Mouse (Mus musculus): ENCODE data around the gene Eif2ak2. TPM values are rescaled to one million over a fixed set of nuclear protein-coding genes. Genes with fewer than 3 reads are reported as not detected.
A peak's percentile ranks its signal among the peaks of the same experiment; 100 is the strongest.

The Eif2ak2 gene
- polyA plus RNA-seq, 1 experiment from 2014 or later: 8.3 TPM

DNA sequence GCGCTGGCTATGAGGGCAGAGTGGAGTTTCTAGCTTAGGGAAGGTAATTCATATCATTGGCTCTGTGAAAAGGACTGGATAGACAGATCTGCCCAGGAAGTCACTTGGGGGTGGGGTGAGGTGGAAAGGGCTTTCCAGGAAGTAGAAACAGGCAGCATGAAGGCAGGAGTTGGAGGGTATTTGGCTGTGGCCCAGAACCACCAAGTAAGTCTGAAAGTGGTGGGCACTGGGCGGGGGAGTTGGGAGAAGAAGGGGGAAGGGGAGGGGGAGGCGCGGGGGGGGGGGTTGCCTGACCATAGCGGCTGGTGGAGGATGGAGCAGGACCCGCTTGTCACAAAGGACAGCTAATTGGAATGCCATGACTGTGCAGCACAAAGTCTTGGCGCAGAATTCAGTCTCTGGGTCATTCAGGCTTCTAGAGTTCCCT lies 482 bp downstream of the Eif2ak2 start:
- H3K9me3 ChIP-seq (ENCODE audit: control insufficient read depth, low read length): no peaks in the 10 kb centered on the region
- no peaks in the 10 kb centered on the region for H3K27me3 ChIP-seq (replicated peaks; ENCODE audit: control insufficient read depth, insufficient read depth, low read length)
- peak overlapping the region; percentile 79 for H3K9ac ChIP-seq (ENCODE audit: low read depth, low read length)
- peak overlapping the region; percentile 72 for H3K4me2 ChIP-seq
- peak overlapping the region; percentile 47 for H3K27ac ChIP-seq (ENCODE audit: low read depth, low read length)
- peak overlapping the region; percentile 69 for H3K4me3 ChIP-seq (ENCODE audit: low read depth, low read length)
- WGBS: 13% methylated on average over 4 of the region's 7 CpGs
- peaks cover 4% of the 10 kb centered on the region; the same call in 1 of the 2 replicates for H3K4me1 ChIP-seq (replicated peaks; ENCODE audit: control insufficient read depth, insufficient read depth, low read length)
- peaks cover 6% of the 10 kb centered on the region; the same call in 1 of the 2 replicates for H3K36me3 ChIP-seq (ENCODE audit: control insufficient read depth, insufficient read depth, low read length)
- DNase-seq (ENCODE audit: low spot score) (peak; percentile 45), ATAC-seq (replicated peaks; ENCODE audit: low FRiP score) (peak; percentile 56)

DNA sequence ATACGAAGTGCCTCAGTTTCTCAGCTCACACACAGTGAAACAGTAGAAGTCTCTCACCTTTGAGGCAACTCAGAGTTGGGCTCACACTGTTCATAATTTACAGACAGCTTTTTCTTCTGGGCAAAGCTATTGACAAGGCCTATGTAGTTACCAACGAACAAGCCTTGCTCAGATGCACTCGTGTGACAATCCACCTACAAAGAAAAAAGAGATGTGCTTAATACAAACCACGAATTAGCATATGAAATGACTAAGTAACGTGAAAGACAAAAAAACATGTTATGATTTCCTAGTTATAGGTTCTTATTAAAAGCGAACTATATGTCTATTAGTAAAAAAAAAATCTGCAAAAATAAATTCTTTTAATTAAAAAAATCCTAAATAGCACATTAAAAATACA lies 8.5 kb downstream of the Eif2ak2 start:
- Histone ChIP-seq H3K4me1 (replicated peaks; ENCODE audit: control insufficient read depth, insufficient read depth, low read length) (no peaks in the 10 kb centered on the region), H3K9me3 (ENCODE audit: control insufficient read depth, low read length) (no peaks in the 10 kb centered on the region), H3K27ac (ENCODE audit: low read depth, low read length) (no peak overlapping the region), H3K27me3 (replicated peaks; ENCODE audit: control insufficient read depth, insufficient read depth, low read length) (no peaks in the 10 kb centered on the region), H3K9ac (ENCODE audit: low read depth, low read length) (no peak overlapping the region), H3K4me3 (ENCODE audit: low read depth, low read length) (no peak overlapping the region), H3K36me3 (ENCODE audit: control insufficient read depth, insufficient read depth, low read length) (peaks cover 15% of the 10 kb centered on the region; the same call in 1 of the 2 replicates), H3K4me2 (no peak overlapping the region)
- WGBS: 92% methylated on average over 6 of the region's 6 CpGs
- no peak for DNase-seq (ENCODE audit: low spot score)
- ATAC-seq (replicated peaks; ENCODE audit: low FRiP score): no peak

DNA sequence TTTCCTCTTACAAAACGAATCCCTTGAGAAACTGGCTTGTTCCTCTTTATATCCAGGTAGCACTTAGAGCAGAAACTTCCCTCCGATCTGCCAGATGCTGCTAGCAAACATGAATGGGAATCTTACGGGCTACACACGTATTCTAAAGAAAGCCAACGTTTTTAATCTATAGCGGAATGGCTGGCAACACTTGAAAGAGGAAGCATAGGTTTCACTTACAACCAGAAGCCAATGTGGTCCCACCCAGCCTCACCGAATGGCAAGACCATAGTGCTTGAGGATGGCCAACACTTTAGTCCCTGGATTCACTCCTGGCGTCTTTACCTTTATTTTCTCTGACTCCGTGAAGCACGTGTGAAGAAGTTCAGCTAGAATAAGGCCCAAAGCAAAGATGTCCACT lies 26.1 kb downstream of the Eif2ak2 start:
- no peak overlapping the region for H3K9ac ChIP-seq (ENCODE audit: low read depth, low read length)
- H3K9me3 ChIP-seq (ENCODE audit: control insufficient read depth, low read length): no peaks in the 10 kb centered on the region
- H3K36me3 ChIP-seq (ENCODE audit: control insufficient read depth, insufficient read depth, low read length): peaks cover 12% of the 10 kb centered on the region
- no peak overlapping the region for H3K4me3 ChIP-seq (ENCODE audit: low read depth, low read length)
- no peaks in the 10 kb centered on the region for H3K4me1 ChIP-seq (replicated peaks; ENCODE audit: control insufficient read depth, insufficient read depth, low read length)
- no peak overlapping the region for H3K27ac ChIP-seq (ENCODE audit: low read depth, low read length)
- no peak overlapping the region for H3K4me2 ChIP-seq
- ATAC-seq (replicated peaks; ENCODE audit: low FRiP score): no peak
- 81% methylated on average over 10 of the region's 10 CpGs for WGBS
- no peak for DNase-seq (ENCODE audit: low spot score)
- H3K27me3 ChIP-seq (replicated peaks; ENCODE audit: control insufficient read depth, insufficient read depth, low read length): no peaks in the 10 kb centered on the region

DNA sequence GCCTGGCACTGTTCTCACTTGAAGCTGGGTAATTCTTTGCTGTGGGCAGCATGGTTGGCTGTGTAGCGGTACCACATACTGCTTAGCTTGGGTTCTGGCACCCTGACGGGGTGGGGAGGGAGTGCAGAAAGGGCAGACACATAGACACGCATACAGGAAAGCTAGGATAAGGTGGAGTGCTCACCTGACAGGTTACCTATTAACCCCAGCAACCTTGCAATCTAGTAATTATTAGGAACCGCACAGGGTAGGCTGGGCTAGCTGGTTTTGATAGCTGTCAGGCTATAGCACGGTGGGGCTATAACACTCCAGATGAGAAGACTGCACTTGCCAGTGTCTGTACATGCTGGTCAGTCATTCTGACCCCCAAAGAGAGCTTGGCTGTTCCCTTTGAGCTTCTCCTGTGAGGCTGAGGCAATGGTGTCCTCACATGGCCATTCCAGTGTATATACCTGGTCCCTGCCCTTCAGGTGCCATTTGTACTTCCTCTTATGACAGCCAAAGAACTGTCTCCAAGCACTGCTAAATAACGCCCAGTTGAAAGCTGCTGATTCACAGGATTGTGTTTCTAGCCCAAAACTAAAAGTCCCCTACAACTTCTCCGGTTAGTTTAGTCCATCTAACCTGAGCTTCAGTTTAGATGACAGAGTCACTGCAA lies 40.0 kb downstream of the Eif2ak2 start:
- no peak overlapping the region for H3K4me2 ChIP-seq
- H3K9me3 ChIP-seq (ENCODE audit: control insufficient read depth, low read length): no peaks in the 10 kb centered on the region
- H3K4me3 ChIP-seq (ENCODE audit: low read depth, low read length): no peak overlapping the region
- H3K27me3 ChIP-seq (replicated peaks; ENCODE audit: control insufficient read depth, insufficient read depth, low read length): no peaks in the 10 kb centered on the region
- H3K27ac ChIP-seq (ENCODE audit: low read depth, low read length): no peak overlapping the region
- WGBS: 87% methylated on average over 7 of the region's 7 CpGs
- H3K9ac ChIP-seq (ENCODE audit: low read depth, low read length): no peak overlapping the region
- no peak for DNase-seq (ENCODE audit: low spot score)
- peaks cover 21% of the 10 kb centered on the region for H3K36me3 ChIP-seq (ENCODE audit: control insufficient read depth, insufficient read depth, low read length)
- ATAC-seq (replicated peaks; ENCODE audit: low FRiP score): no peak
- H3K4me1 ChIP-seq (replicated peaks; ENCODE audit: control insufficient read depth, insufficient read depth, low read length): no peaks in the 10 kb centered on the region

DNA sequence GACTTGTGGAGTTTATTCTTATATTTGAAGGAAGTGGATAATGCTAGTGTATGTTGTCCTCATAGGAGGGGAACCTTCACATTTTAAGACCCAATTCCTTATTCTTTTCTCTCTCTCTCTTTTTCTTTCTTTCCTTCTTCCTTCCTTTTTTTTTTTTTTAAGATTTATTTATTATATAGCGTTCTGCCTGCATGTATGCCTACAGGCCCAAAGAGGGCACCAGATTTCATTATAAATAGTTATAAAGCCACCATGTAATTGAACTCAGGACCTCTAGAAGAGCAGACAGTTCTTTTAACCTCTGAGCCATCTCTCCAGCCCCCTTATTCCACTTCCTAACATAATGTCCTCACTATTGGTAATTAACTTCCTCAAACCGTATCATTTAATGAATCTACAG lies 46.3 kb downstream of the Eif2ak2 start:
- peaks cover 6% of the 10 kb centered on the region for H3K36me3 ChIP-seq (ENCODE audit: control insufficient read depth, insufficient read depth, low read length)
- WGBS: 37% methylated on average over 2 of the region's 2 CpGs
- H3K9ac ChIP-seq (ENCODE audit: low read depth, low read length): peak overlapping the region; percentile 78
- no peaks in the 10 kb centered on the region for H3K9me3 ChIP-seq (ENCODE audit: control insufficient read depth, low read length)
- DNase-seq (ENCODE audit: low spot score) (no peak), ATAC-seq (replicated peaks; ENCODE audit: low FRiP score) (no peak)
- H3K4me2 ChIP-seq: peak overlapping the region; percentile 87
- H3K4me1 ChIP-seq (replicated peaks; ENCODE audit: control insufficient read depth, insufficient read depth, low read length): peaks cover 4% of the 10 kb centered on the region; the same call in 1 of the 2 replicates
- H3K4me3 ChIP-seq (ENCODE audit: low read depth, low read length): peak overlapping the region; percentile 71
- no peaks in the 10 kb centered on the region for H3K27me3 ChIP-seq (replicated peaks; ENCODE audit: control insufficient read depth, insufficient read depth, low read length)
- peak overlapping the region; percentile 86 for H3K27ac ChIP-seq (ENCODE audit: low read depth, low read length)

DNA sequence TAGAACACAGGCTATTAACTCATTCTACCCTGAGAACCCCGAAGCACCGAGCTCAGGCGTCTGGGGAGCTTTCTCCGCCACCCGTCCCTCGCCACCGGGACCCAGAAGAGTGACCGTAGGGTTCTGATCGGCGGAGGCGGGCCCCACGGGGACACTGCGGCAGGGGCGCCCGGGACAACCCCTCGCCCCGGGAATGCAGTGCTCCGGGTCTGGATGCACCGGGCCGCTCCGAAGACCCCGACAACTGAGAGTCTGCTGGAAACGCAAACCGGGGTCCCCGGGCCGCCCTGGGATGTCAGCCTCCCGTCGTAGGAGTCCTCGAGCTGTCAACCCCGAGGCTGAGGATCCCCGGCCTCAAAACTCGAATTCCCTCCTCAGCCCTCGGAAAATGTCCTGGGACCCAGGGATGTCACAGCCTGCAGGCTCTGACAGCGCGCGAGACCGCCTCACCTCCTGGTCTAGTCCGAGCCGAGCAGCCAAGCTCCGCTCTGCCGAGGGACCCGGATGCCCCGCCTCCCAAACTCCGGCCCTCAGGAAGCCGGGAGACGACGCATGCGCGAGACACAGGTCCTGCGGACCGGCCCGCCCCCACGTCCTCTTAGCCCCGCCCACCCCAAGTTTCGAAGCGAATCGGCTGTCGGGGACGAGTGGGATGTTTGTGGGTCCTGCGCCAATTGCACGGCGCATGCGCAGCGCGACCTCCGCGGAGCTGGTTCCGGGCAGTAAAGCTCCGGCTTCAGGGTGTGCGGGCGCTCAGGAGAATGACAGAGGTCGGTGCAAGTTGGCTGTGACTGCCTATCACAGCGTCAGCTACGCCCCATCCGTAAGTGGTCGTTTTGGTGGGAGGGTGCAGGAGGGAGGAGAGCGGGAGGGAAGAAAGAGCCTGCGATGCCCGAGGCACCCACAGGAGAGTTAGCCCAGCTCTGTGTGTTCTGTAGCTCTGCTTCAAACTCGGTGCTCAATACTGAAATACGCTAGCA lies 47.2 kb downstream of the Eif2ak2 start, which contains the start of the genes Heatr5b and Gpatch11:
Gene Heatr5b, minus strand, starts transcription at position 509 of the 980 bp plus-strand sequence.
Gene Gpatch11, plus strand, starts transcription at position 712 of the 980 bp plus-strand sequence.
- Histone ChIP-seq H3K9me3 (ENCODE audit: control insufficient read depth, low read length) (no peaks in the 10 kb centered on the region), H3K4me2 (peak within 1 kb of the TSS; percentile 87), H3K4me1 (replicated peaks; ENCODE audit: control insufficient read depth, insufficient read depth, low read length) (peaks cover 4% of the 10 kb centered on the region; the same call in 1 of the 2 replicates), H3K36me3 (ENCODE audit: control insufficient read depth, insufficient read depth, low read length) (peaks cover 5% of the 10 kb centered on the region), H3K9ac (ENCODE audit: low read depth, low read length) (peak within 1 kb of the TSS; percentile 82), H3K27ac (ENCODE audit: low read depth, low read length) (peak within 1 kb of the TSS; percentile 86), H3K4me3 (ENCODE audit: low read depth, low read length) (peak within 1 kb of the TSS; percentile 71), H3K27me3 (replicated peaks; ENCODE audit: control insufficient read depth, insufficient read depth, low read length) (no peaks in the 10 kb centered on the region)
- ATAC-seq (replicated peaks; ENCODE audit: low FRiP score): peak; percentile 97
- under 1% methylated on average over 81 of the region's 81 CpGs for WGBS
- peak; percentile 98 for DNase-seq (ENCODE audit: low spot score)

DNA sequence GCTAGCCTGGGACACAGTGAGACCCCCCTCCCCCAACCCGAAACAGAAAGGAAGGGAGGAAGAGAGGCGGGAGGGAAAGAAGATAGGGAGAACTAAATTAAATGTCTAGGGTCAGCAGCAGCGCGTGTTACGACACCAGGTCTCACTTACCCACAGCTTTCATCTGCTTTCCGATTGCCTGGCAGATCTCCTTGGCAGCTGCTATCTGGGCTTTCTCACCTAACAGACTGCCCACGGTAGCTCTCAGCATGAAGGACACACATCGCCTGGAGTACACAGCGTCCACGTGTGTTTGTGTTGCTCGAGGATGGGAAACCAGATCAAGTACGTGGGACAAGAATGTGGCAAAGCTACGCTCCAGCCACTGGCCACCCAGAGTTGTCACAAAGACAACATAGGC lies 58.0 kb downstream of the Eif2ak2 start:
- H3K27me3 ChIP-seq (replicated peaks; ENCODE audit: control insufficient read depth, insufficient read depth, low read length): no peaks in the 10 kb centered on the region
- H3K36me3 ChIP-seq (ENCODE audit: control insufficient read depth, insufficient read depth, low read length): peaks cover 8% of the 10 kb centered on the region; the same call in 1 of the 2 replicates
- no peaks in the 10 kb centered on the region for H3K4me1 ChIP-seq (replicated peaks; ENCODE audit: control insufficient read depth, insufficient read depth, low read length)
- no peaks in the 10 kb centered on the region for H3K9me3 ChIP-seq (ENCODE audit: control insufficient read depth, low read length)
- H3K4me3 ChIP-seq (ENCODE audit: low read depth, low read length): no peak overlapping the region
- DNase-seq (ENCODE audit: low spot score) (no peak), ATAC-seq (replicated peaks; ENCODE audit: low FRiP score) (no peak)
- H3K9ac ChIP-seq (ENCODE audit: low read depth, low read length): no peak overlapping the region
- H3K4me2 ChIP-seq: no peak overlapping the region
- WGBS: 84% methylated on average over 13 of the region's 13 CpGs
- H3K27ac ChIP-seq (ENCODE audit: low read depth, low read length): no peak overlapping the region

DNA sequence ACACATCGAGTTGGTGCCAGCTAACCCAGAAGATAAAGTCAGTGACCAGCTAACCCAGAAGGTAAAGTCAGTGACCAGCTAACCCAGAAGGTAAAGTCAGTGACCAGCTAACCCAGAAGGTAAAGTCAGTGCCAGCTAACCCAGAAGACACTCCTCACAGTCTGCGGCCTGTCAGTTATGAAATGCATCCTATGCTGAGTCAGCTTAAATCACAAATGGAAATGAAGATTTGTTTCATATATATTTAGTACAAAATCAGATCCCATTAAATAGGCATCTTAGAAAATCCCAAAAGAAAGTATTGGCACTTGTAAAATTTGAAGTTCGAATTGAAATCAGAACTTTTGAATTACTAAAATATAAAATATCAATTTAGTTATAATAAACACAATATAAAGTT lies 72.8 kb downstream of the Eif2ak2 start:
- Histone ChIP-seq H3K4me1 (replicated peaks; ENCODE audit: control insufficient read depth, insufficient read depth, low read length) (no peaks in the 10 kb centered on the region), H3K9ac (ENCODE audit: low read depth, low read length) (no peak overlapping the region), H3K27ac (ENCODE audit: low read depth, low read length) (no peak overlapping the region), H3K4me2 (no peak overlapping the region), H3K9me3 (ENCODE audit: control insufficient read depth, low read length) (no peaks in the 10 kb centered on the region), H3K4me3 (ENCODE audit: low read depth, low read length) (no peak overlapping the region), H3K27me3 (replicated peaks; ENCODE audit: control insufficient read depth, insufficient read depth, low read length) (no peaks in the 10 kb centered on the region), H3K36me3 (ENCODE audit: control insufficient read depth, insufficient read depth, low read length) (no peaks in the 10 kb centered on the region)
- 90% methylated on average over 3 of the region's 3 CpGs for WGBS
- DNase-seq (ENCODE audit: low spot score) (no peak), ATAC-seq (replicated peaks; ENCODE audit: low FRiP score) (no peak)

Measured in liver, embryonic 11.5 days (tissue).